Mouse (Mus musculus): ENCODE results near the gene Dab1.

The Dab1 gene

GRCm38 (mm10) chr4:103974536-103974935 lies 355.4 kb downstream of the Dab1 start:
- DNase-seq (ENCODE audit: low read depth, low spot score) = no peak

- no peak for DNase-seq (ENCODE audit: low read depth, low spot score)
These were observed 355.8 kb downstream of the Dab1 start for GRCm38 (mm10) chr4:103974946-103975345.

- DNase-seq (ENCODE audit: low read depth, low spot score) = no peak
These were observed 374.7 kb downstream of the Dab1 start for GRCm38 (mm10) chr4:103993884-103994283.

GRCm38 (mm10) chr4:103994406-103994805 lies 375.2 kb downstream of the Dab1 start:
- DNase-seq (ENCODE audit: low read depth, low spot score) = no peak

GRCm38 (mm10) chr4:104008406-104008805 lies 389.2 kb downstream of the Dab1 start:
- DNase-seq (ENCODE audit: low read depth, low spot score) = no peak

GRCm38 (mm10) chr4:104011683-104012082 lies 392.5 kb downstream of the Dab1 start:
- no peak for DNase-seq (ENCODE audit: low read depth, low spot score)

GRCm38 (mm10) chr4:104012150-104012549 lies 393.0 kb downstream of the Dab1 start:
- DNase-seq (ENCODE audit: low read depth, low spot score) = no peak

- no peak for DNase-seq (ENCODE audit: low read depth, low spot score)
These were observed 406.0 kb downstream of the Dab1 start for GRCm38 (mm10) chr4:104025117-104025694.

GRCm38 (mm10) chr4:104026834-104027233 lies 407.7 kb downstream of the Dab1 start:
- no peak for DNase-seq (ENCODE audit: low read depth, low spot score)

GRCm38 (mm10) chr4:104027239-104027638 lies 408.1 kb downstream of the Dab1 start:
- DNase-seq (ENCODE audit: low read depth, low spot score) = no peak

- no peak for DNase-seq (ENCODE audit: low read depth, low spot score)
These were observed 416.9 kb downstream of the Dab1 start for GRCm38 (mm10) chr4:104036091-104036490.

GRCm38 (mm10) chr4:104039588-104039987 lies 420.4 kb downstream of the Dab1 start:
- DNase-seq (ENCODE audit: low read depth, low spot score) = no peak

GRCm38 (mm10) chr4:104043441-104043840 lies 424.3 kb downstream of the Dab1 start:
- no peak for DNase-seq (ENCODE audit: low read depth, low spot score)

GRCm38 (mm10) chr4:104044634-104045033 lies 425.5 kb downstream of the Dab1 start:
- no peak for DNase-seq (ENCODE audit: low read depth, low spot score)

GRCm38 (mm10) chr4:104047966-104048804 lies 429.0 kb downstream of the Dab1 start:
- DNase-seq (ENCODE audit: low read depth, low spot score) = no peak

- no peak for DNase-seq (ENCODE audit: low read depth, low spot score)
These were observed 438.0 kb downstream of the Dab1 start for GRCm38 (mm10) chr4:104057116-104057515.

GRCm38 (mm10) chr4:104059569-104059968 lies 440.4 kb downstream of the Dab1 start:
- DNase-seq (ENCODE audit: low read depth, low spot score) = no peak

- DNase-seq (ENCODE audit: low read depth, low spot score) = no peak
These were observed 443.2 kb downstream of the Dab1 start for GRCm38 (mm10) chr4:104062356-104062755.

- DNase-seq (ENCODE audit: low read depth, low spot score) = no peak
These were observed 447.7 kb downstream of the Dab1 start for GRCm38 (mm10) chr4:104066901-104067300.

GRCm38 (mm10) chr4:104067748-104068147 lies 448.6 kb downstream of the Dab1 start:
- DNase-seq (ENCODE audit: low read depth, low spot score) = no peak

GRCm38 (mm10) chr4:104071296-104071695 lies 452.1 kb downstream of the Dab1 start:
- DNase-seq (ENCODE audit: low read depth, low spot score) = no peak

GRCm38 (mm10) chr4:104073920-104074459 lies 454.8 kb downstream of the Dab1 start:
- DNase-seq (ENCODE audit: low read depth, low spot score) = no peak

- DNase-seq (ENCODE audit: low read depth, low spot score) = no peak
These were observed 458.6 kb downstream of the Dab1 start for GRCm38 (mm10) chr4:104077771-104078170.

Data from A20 (cell line).